Mouse (Mus musculus): ENCODE results near the gene Gm5155. TPM values are rescaled to one million over a fixed set of nuclear protein-coding genes. Genes with fewer than 3 reads are reported as not detected.
"Not testable (repeated sequence)": the region's sequence is repeated elsewhere in the genome, so short reads cannot be mapped to it uniquely, and the experiment has no call there.

Gene Gm5155
- not detected in 2 replicates for total RNA-seq (2012; rRNA removed)
- not detected in 2 replicates for total RNA-seq (2014; rRNA removed)
- not detected in 2 replicates for polyA plus RNA-seq (2012; ENCODE audit: insufficient read length, low read depth)

GRCm38 (mm10) chr7:17871467-17871866 lies at the start of gene Gm5155:
TSS of gene Gm5155 (plus strand) at chr7:17871767.
- in situ Hi-C loops (cut with MboI; ENCODE audit: low pct_ligation_motif_present, low pct_unique_long_range_greater_than_20kb, low sequenced_read_pairs) (no loop called here), dilution Hi-C loops (cut with MboI; ENCODE audit: extremely low pct_ligation_motif_present, extremely low pct_unique_long_range_greater_than_20kb, low sequenced_read_pairs) (no loop called here)
- Histone ChIP-seq H3K27ac (ENCODE audit: insufficient read depth, low read depth) (no peak within 1 kb of the TSS), H3K36me3 (replicated peaks in 1 of 2; ENCODE audit: control insufficient read depth in 1 of 2, insufficient read depth in 1 of 2, low read length in 1 of 2) (no peaks in the 10 kb centered on the region), H3K4me3 (replicated peaks in 1 of 3; ENCODE audit: low read depth in 2 of 3, low read length in 2 of 3, poor library complexity in 1 of 3) (no peak within 1 kb of the TSS), H3K9me3 (replicated peaks; ENCODE audit: low read length) (no peaks in the 10 kb centered on the region), H3K27me3 (replicated peaks) (no peaks in the 10 kb centered on the region), H3K4me1 (ENCODE audit: control insufficient read depth in 1 of 2, insufficient read depth in 2 of 2) (no peaks in the 10 kb centered on the region), H3K79me2 (replicated peaks; ENCODE audit: control insufficient read depth, extremely low read depth, insufficient read depth, poor library complexity, severe bottlenecking) (no peaks in the 10 kb centered on the region), H3K9ac (ENCODE audit: insufficient read depth, low read depth) (no peak within 1 kb of the TSS), H3K4me2 (ENCODE audit: insufficient read depth, low read depth, poor library complexity, severe bottlenecking) (no peak within 1 kb of the TSS)
- TF ChIP-seq IRF4 (IDR thresholded peaks at IDR 0.05; ENCODE audit: low read depth, low read length) (no peak), ETS1 (conservative IDR thresholded peaks at IDR 0.05; ENCODE audit: low read depth, low read length) (no peak), JUND (conservative IDR thresholded peaks at IDR 0.05; ENCODE audit: low read depth, low read length) (no peak), SIN3A (IDR thresholded peaks at IDR 0.05; ENCODE audit: low read length) (no peak), TBP (conservative IDR thresholded peaks at IDR 0.05; ENCODE audit: low read depth, low read length) (no peak), RAD21 (IDR thresholded peaks at IDR 0.05; ENCODE audit: low read depth, low read length) (no peak), MAZ (IDR thresholded peaks at IDR 0.05; ENCODE audit: low read depth, low read length) (no peak), USF2 (conservative IDR thresholded peaks at IDR 0.05; ENCODE audit: low read depth, low read length) (no peak), POLR2A (IDR thresholded peaks at IDR 0.05; ENCODE audit: low read depth, low read length) (no peak), CTCF (conservative IDR thresholded peaks at IDR 0.05 in 1 of 2, IDR thresholded peaks at IDR 0.05 in 1 of 2; ENCODE audit: low read depth in 2 of 2, low read length in 2 of 2) (no peak), ZMIZ1 (IDR thresholded peaks at IDR 0.05; ENCODE audit: low read depth, low read length) (no peak), MYC (IDR thresholded peaks at IDR 0.05; ENCODE audit: low read depth, low read length) (no peak), MXI1 (IDR thresholded peaks at IDR 0.05; ENCODE audit: low read depth, low read length) (no peak), NELFE (IDR thresholded peaks at IDR 0.05; ENCODE audit: low read depth, low read length) (no peak), SMC3 (IDR thresholded peaks at IDR 0.05; ENCODE audit: low read depth, low read length) (no peak), USF1 (IDR thresholded peaks at IDR 0.05; ENCODE audit: low read depth, low read length) (no peak), UBTF (IDR thresholded peaks at IDR 0.05; ENCODE audit: low read depth, low read length) (no peak), EP300 (IDR thresholded peaks at IDR 0.05; ENCODE audit: low read length) (no peak), ZNF384 (IDR thresholded peaks at IDR 0.05; ENCODE audit: low read depth, low read length) (no peak), MAFK (IDR thresholded peaks at IDR 0.05; ENCODE audit: insufficient replicate concordance, low read length) (no peak)
- no peak for DNase-seq (ENCODE audit: extremely low read depth)

- H3K4me3 ChIP-seq (replicated peaks in 1 of 3; ENCODE audit: low read depth in 2 of 3, low read length in 2 of 3, poor library complexity in 1 of 3) = no peak overlapping the region
- dilution Hi-C loops (cut with MboI; ENCODE audit: extremely low pct_ligation_motif_present, extremely low pct_unique_long_range_greater_than_20kb, low sequenced_read_pairs) = no loop called here
- no peaks in the 10 kb centered on the region for H3K4me1 ChIP-seq (ENCODE audit: control insufficient read depth in 1 of 2, insufficient read depth in 2 of 2)
- in situ Hi-C loops (cut with MboI; ENCODE audit: low pct_ligation_motif_present, low pct_unique_long_range_greater_than_20kb, low sequenced_read_pairs) = no loop called here
- no peaks in the 10 kb centered on the region for H3K79me2 ChIP-seq (replicated peaks; ENCODE audit: control insufficient read depth, extremely low read depth, insufficient read depth, poor library complexity, severe bottlenecking)
- H3K9ac ChIP-seq (ENCODE audit: insufficient read depth, low read depth) = no peak overlapping the region
- no peak overlapping the region for H3K27ac ChIP-seq (ENCODE audit: insufficient read depth, low read depth)
- H3K36me3 ChIP-seq (replicated peaks in 1 of 2; ENCODE audit: control insufficient read depth in 1 of 2, insufficient read depth in 1 of 2, low read length in 1 of 2) = no peaks in the 10 kb centered on the region
- H3K4me2 ChIP-seq (ENCODE audit: insufficient read depth, low read depth, poor library complexity, severe bottlenecking) = no peak overlapping the region
- TF ChIP-seq CTCF (conservative IDR thresholded peaks at IDR 0.05 in 1 of 2, IDR thresholded peaks at IDR 0.05 in 1 of 2; ENCODE audit: low read depth in 2 of 2, low read length in 2 of 2) = peak in 1 of 2 experiments; percentile 3; a peak in 1 of 4 replicates
- no peak for TF ChIP-seq SIN3A (IDR thresholded peaks at IDR 0.05; ENCODE audit: low read length)
- H3K9me3 ChIP-seq (replicated peaks; ENCODE audit: low read length) = no peaks in the 10 kb centered on the region
- no peaks in the 10 kb centered on the region for H3K27me3 ChIP-seq (replicated peaks)
- DNase-seq (ENCODE audit: extremely low read depth) = no peak
These were observed 791 bp upstream of the Gm5155 start for GRCm38 (mm10) chr7:17870776-17871175.

- H3K27me3 ChIP-seq (replicated peaks); H3K4me3 ChIP-seq (replicated peaks in 1 of 3; ENCODE audit: low read depth in 2 of 3, low read length in 2 of 3, poor library complexity in 1 of 3); H3K9ac ChIP-seq (ENCODE audit: insufficient read depth, low read depth); in situ Hi-C loops (cut with MboI; ENCODE audit: low pct_ligation_motif_present, low pct_unique_long_range_greater_than_20kb, low sequenced_read_pairs); H3K9me3 ChIP-seq (replicated peaks; ENCODE audit: low read length); dilution Hi-C loops (cut with MboI; ENCODE audit: extremely low pct_ligation_motif_present, extremely low pct_unique_long_range_greater_than_20kb, low sequenced_read_pairs); H3K36me3 ChIP-seq (replicated peaks in 1 of 2; ENCODE audit: control insufficient read depth in 1 of 2, insufficient read depth in 1 of 2, low read length in 1 of 2); H3K79me2 ChIP-seq (replicated peaks; ENCODE audit: control insufficient read depth, extremely low read depth, insufficient read depth, poor library complexity, severe bottlenecking); H3K4me2 ChIP-seq (ENCODE audit: insufficient read depth, low read depth, poor library complexity, severe bottlenecking); H3K4me1 ChIP-seq (ENCODE audit: control insufficient read depth in 1 of 2, insufficient read depth in 2 of 2); H3K27ac ChIP-seq (ENCODE audit: insufficient read depth, low read depth); DNase-seq (ENCODE audit: extremely low read depth): not testable (repeated sequence)
These were observed 23.8 kb downstream of the Gm5155 start for GRCm38 (mm10) chr7:17895341-17895740.

Measured in CH12.LX (cell line).